Mouse (Mus musculus) adrenal gland, postnatal 4 days (tissue): ENCODE measurements around the gene Gm20388. TPM values are rescaled to one million over a fixed set of nuclear protein-coding genes. Genes with fewer than 3 reads are reported as not detected.

Experiments
- DNase-seq, 2 experiments: peaks; one replicate each; pipeline ENCODE4 v3.0.0; 2021 to 2022; ENCODE audit warnings: low spot score in 2 of 2, mixed read lengths in 2 of 2
- total RNA-seq, 2 experiments: library from RNA; stranded (reverse); gene quantifications; 2 replicates each; pipeline ENCODE4 v1.2.3; 2021

Gm20388 gene
- total RNA-seq, 2 experiments from 2014 or later: 8.8 TPM; not detected in 1

DNA sequence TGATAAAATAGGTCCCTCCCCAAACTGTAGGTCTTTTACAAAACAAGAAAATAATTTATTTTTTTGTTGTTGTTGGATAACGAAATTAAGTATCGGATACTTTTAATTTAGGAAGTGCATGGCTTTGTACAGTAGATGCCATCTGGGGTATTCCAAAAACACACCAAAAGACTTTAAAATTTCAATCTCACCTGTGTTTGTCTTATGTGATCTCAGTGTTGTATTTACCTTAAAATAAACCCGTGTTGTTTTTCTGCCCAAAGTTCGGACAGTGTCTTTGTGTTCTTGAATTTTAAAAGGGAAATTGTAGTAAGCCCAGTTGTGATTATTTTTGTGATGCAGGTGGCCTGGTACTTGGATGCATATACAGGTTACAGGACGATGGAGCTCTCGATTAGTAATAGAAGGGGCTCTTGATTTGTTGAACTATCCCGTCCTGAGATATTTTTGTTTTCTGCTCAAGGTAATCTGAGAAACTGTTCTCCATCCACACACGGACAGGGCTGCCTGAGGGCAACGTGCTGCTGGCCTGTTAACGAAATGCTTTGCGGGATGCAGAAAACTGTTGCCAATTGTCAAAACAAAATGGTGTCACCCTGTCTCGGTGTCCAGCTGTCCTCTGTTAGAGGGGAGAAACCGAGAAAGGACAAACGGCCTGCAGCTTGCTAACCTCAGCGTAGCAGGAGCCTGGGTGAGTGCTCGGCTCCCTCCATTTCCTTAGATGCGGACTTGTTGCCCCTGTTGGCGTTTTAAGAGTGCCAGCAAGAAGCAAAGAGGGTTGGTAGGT lies 1208.2 kb downstream of the Gm20388 start:
- no peak for DNase-seq

DNA sequence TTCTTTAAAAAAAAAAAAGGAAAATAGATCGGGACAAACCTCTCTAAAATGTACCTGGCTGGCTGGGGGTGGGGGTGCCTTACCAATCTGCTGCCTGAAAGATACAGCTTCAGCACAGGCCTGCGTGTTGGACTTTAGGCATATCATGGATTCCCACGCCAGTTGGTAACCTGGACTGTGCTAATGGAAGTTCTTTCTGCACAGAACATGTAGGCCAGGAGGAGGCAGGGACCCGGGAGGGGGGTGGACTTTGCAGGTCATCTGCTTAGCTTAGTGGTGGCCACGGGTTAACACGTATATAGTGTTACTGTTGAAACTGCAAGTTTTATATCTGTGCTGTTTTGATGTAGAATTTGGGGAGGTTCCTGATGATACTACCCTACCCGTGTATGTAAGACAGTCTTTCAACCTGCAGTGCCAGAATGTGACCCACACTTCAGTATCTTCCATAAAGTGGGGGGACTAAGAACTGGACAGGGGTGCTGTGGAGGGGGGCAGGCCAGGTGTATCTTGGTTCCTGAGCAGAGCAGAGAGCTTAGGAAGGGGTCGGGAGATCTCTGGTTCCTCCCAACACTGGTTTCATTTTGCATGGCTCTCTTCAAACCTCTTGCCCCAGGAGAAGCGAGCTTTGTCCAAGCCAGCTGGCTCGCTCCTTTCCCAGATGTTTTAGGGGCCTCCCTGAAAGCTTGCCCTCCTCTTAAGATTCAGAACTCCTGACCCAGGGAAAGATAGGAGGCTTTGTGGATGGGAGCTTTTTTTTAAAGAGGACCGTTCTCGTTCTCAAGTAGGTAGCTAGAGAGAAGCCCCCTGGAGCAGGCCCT lies 1209.2 kb downstream of the Gm20388 start:
- no peak for DNase-seq

DNA sequence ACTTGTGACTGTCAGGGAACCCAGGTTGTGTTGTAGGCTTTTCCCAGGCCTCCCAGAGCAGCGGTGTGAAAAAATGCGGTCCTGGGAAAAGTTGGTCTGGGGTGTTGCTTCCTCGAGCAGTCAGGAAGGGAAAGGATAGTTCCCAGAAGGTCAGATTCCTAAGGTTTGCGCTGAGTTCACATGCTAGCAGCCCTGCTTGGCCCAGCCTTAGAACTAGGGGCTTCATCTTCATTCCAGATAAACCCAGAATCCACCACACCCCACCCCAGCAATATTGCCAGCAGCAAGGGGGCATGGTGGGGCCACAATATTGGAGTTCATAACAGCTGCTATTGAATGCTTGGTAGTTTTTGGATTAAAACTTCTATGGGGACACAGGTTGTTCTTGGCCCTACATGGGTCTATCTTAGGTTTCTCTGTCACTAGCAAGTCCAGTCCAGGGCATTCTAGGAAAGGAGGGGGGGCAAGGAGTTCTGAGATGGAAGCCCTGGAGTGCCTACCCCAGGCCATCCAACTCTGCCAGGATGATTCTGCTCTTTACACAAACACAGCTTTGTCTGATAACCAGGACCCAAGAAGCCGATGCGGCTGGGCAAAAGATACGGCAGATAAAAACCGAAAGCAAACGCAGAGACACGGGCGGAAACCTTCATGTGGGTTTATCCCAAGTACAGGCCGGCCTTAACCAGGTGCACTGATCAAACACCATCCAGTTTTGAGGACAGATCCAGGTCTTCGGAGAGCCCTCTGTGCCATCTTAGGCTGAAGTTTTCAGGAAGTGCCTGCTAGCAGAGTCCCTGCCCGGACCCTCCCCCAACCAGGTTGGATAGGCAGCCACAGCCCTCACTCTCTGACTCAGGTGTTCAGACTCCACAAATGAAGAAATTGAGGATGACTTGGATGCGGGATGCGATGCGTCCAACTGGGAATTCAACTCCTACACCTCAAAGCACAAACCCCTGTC lies 1210.1 kb downstream of the Gm20388 start:
- no peak for DNase-seq

DNA sequence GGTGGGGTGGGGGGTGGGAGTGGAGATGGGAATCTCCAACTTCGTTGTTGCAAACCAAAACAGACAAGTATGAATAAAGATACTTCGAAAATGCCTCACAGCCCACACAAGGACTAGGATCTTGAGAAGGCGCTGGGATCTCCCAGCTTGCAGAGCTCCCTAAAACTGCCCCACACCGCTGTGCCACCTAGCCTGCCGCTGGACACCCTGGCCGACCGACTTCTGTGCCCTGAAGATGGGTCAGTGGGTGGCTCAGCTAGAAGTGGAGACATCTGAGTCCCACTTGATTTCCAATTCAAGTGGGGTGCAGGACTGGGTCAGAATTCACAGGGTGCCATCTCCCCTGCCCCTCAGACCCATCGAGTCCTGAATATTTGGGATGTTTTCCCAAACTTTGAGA lies 1211.1 kb downstream of the Gm20388 start:
- DNase-seq: no peak

DNA sequence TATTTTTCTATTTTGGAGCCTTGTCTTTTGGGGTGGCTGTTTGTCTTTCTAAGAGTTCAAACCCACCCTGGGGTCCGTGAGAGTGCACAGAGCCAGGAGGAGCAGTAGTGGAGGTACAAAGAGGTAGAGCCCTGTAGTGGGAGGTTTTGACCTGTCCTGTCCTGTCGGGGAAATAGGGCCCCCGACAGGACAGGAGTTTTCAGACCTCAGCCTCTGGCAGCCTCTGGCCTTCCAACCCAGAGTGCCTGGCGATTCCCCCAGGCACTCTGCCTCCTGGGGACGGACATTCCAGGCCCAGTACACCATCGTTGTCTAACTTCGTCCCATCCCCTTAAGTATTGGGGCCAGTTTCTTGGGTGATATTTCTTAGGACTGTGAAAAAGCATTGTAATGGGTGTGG lies 1211.7 kb downstream of the Gm20388 start:
- no peak for DNase-seq

DNA sequence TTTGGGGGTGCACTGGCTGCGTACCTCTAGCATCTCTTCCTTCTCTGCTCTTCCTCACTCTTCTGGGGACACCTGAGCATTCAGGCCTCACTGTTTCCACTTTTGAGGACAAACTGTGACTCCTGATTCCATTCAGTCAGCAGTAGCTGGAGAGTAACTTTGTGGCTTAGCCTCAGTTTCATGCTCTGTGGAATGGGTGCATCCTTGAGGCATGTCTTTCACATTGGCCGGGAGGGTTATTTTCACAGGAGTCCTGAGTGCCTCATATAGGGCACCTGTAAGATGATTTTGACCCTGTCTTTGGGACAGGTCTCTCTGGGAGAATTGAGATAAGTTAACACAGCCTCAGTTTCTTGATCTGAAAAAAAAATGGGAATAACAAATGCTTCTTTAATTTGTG lies 1212.5 kb downstream of the Gm20388 start:
- no peak for DNase-seq

DNA sequence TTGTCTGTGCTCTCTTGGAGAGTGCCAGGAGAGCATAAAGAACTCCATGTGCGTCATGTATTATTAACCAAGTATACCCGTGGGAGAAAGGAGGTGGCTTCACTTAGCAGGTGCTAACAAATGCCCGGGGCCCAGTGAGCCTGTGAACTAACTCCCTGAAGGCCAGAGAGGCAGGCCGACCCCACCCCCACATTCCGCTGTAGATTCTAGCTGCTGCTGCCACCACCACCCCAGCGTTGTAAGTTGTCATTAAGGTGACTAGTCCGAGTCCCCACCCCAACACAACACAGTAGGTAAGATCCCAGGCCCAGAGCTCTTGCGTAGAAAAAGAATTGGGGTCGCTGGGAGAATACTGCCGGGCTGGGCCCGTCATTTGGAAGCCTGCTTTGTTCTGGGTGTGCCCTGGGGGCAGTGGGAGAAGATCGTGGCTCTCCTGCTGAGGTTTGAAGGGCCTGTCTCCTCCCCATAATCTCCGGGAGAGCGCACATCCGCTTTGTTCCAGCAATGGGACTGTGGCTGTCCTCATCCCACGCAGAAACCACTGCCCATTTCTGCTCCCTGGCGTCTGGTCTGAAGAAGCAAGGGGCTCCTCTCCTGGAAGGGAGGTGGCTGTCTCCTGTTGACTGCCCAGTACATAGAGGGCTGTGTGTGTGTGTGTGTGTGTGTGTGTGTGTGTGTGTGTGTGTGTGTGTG lies 1214.1 kb downstream of the Gm20388 start:
- DNase-seq: no peak

DNA sequence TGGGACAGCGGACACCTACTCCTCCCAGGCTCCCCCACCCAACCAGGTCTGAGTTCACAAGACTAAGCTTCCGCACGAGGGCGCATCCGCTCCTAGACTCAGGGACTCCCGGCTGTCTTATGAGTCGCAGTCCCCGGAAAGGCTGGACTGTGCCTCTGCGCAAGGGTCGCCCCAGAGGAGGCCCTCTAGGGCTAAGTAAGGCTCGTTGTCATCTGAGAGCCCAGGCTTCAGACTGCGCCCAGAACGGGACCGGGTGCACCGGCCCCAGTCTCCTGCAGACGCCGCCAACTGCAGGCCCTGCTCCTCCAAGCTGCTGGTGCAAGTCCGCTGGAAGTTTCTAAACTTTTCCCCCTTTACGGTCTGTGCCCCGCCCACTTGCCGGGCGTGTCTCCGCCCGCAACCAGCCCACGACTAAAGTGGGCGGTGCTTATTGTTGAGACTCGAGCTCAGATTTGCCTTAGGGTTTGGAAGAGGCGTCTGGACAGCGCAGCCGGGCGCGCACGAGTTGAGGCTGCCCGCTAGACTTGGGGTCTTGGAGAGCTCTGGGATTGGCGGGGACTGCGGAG lies 1214.8 kb downstream of the Gm20388 start:
- DNase-seq: peak in 1 of 2 experiments; percentile 50

DNA sequence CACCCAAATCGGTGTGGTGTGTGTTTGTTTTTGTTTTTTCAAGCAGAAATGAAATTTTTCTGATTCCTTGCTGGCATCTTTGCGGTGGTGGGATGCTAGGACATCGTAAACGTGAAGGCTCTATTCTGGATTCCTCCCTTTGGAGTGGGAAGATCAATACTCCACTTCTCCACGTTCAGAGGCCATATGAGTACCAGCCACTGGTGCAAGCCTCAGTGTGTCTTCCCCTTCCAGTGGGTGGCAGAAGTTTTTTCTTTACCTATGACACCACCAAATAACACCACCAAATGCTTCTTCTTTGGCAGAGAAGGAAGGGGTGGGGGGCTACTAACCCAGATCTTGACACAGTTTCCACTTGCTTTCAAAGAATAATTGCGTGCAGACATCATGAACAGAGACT lies 1215.5 kb downstream of the Gm20388 start:
- DNase-seq: no peak

DNA sequence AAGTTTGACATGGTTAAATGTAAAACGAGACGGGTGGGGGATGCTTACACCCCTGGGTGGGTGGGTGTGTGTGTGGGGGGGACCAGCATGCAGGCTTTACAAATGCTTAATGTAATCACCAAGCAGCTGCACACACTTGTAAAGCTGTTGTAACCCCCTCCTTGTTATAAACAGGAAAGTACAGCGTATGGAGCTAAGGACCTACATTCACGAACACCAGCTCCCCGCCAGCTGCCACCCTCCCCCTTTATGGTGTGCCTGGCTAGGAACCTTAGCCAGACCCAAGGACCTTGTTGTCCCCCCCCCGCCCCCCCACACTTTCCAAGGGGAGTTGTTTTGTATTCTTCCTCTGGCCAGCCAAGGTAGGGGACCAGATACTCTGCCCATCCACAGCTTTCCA lies 1216.1 kb downstream of the Gm20388 start:
- no peak for DNase-seq

DNA sequence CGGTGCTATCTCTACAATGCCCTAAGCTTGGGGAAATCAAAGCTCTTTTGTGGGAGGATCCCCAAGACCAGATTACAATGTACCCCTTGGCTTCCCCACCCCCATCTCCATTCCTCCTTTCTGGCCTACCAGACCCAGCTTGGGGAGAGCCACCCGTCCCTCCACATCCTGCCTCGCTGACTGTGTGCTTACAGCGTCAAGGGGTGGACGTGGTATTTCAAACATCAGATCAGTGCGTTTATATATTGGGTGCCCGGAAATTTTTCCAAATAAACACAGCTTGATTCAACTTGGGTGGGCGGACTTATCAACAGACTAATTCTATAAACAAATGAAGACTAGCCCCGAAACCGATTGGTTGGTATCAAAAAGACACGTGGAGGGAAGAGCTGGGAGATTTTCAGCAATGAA lies 1216.7 kb downstream of the Gm20388 start:
- no peak for DNase-seq

DNA sequence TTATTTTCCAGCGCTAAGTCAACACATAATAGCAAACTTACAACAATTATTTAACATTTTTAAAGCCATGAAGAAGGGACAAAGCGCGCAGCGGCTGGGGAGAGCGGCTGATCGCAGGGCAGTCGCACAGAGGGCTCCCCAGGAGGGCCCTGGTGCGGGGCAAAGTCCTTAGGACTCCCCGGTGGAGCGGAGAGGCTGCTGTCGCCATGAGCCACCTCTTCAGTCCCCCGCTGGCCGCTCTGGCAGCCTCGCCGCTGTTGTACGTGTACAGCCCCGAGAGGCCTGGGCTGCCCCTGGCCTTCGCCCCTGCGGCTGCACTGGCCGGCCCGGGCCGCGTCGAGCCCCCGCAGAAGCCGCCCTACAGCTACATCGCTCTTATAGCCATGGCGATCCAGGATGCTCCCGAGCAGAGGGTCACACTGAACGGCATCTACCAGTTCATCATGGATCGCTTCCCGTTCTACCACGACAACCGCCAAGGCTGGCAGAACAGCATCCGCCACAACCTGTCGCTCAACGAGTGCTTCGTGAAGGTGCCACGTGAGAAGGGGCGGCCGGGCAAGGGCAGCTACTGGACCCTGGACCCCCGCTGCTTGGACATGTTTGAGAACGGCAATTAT lies 1217.2 kb downstream of the Gm20388 start, which contains the start of gene Foxl1:
Foxl1 (plus strand) TSS at position 185 of the 620 bp plus-strand sequence.
- no peak for DNase-seq

DNA sequence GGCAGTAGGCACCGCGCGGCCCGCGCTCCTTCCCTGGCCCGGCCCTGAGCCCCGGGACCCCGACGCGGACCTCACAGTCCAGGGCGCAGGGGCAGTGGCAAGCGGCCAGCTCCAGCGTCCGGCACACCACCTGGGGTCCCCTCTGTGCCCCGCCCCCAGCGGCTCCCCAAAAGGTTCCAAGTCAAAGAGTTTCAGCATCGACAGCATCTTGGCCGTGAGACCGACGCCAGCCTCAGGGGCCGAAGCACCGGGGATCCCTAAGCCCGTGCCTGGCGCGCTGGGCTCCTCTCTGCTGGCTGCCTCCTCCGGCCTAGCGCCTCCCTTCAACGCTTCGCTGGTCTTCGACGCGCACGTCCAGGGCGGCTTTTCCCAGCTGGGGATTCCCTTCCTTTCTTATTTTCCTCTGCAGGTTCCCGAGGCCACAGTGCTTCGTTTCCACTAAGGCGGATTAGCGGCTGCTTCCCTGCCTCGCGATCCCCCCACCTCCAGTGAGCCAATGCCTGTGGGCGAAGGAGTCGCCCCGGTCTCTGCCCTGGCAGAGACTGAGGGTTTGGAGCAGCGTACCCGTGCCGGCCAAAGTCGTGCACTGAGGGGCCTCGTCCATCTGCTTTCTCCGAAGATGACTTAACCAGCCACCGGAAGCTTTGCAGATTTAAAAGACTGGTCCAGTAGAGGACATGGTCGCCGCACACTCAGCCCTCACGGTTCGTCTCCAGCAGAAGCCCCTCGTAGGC lies 1218.1 kb downstream of the Gm20388 start:
- DNase-seq: no peak

DNA sequence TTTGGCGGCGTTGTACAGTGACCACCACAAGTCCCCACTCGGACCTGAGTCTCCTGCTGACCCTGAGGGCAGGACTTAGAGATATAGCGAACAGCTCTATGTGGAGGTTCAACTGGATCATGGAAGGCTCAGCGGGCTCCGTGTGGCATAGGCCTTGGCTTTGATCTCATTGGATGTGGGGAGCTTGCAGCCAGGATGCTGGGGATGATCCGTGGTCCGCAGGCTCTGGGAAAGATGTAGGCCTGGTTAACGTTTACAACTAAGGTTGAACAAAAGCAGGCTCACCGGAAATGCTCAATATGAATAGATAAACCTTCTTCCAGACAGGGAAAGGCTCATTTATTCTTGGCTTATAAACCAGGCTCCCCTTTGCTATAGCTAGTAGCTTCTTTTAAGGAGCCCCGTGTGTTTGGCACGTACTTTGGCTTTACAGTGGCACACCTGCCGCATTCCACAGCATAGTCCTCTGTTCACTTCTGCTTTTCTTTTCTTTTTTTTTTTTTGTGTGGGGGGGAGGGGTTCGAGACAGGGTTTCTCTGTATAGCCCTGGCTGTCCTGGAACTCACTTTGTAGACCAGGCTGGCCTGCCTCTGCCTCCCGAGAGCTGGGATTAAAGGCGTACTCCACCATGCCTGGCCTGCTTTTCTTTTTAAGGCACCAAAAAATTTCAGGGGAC lies 1218.8 kb downstream of the Gm20388 start:
- DNase-seq: no peak

DNA sequence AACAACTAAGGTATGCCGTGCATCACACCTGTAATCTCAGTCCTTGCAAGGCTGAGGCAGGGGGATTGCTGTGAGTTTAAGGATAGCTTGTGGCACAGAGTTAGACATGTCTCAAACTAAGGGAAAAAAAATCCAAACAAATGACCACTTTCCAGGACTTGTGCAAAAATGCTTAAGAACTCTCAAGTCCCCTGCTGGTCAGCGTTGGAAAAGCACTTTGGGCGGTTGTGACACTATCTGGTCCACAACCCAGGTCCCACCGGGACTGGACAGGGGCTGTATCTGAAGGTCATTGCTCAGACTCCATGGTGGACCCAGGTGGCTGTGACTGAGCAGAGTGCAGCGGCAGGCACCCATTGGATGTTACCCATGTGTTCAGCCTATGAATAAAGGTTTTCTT lies 1219.9 kb downstream of the Gm20388 start:
- no peak for DNase-seq

DNA sequence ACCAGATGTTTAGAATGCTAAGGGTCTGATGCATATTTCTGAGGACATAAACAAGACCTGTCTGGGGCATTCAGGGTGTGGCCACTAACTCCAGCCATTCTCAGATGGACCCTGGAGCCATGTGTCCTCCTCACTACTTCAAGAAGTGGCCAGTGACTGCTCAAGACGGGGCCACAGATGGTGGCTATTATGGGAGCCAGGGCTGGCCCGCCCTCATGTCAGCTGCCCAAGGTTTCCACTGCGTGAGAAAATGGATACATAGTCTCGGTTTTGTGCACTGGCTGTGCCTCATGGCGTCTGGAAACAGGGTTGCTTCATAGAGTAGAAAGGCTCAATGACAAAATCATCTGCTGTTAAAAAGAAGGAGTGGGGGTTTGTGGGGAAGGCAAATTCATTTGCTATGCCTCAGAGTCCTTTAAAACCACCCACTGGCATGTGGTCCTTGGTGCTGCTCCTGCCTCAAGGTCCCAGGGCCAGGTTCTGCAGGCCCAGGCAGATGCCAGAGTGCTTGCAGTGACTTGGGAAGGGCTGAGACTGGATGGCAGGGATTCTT lies 1222.4 kb downstream of the Gm20388 start:
- DNase-seq: no peak

DNA sequence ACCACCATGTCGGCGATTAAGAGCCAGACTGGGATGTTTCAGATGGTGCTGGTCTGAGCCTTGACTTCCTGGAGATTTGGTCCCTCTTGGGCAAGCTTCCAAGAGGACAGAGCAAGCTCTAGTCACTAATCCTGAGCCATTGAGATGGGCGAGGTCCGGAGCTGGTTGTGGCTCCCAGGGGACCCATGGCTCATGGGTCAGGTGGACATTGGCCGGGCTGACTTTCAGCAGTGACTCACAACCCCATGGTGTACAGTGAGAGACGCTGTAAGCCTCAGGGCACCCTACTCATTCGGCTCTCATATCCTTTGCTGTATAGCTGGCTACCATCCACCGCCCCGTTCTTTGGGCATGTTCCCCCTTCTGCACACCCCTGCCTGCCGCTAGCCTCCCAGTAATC lies 1223.5 kb downstream of the Gm20388 start:
- DNase-seq: no peak

DNA sequence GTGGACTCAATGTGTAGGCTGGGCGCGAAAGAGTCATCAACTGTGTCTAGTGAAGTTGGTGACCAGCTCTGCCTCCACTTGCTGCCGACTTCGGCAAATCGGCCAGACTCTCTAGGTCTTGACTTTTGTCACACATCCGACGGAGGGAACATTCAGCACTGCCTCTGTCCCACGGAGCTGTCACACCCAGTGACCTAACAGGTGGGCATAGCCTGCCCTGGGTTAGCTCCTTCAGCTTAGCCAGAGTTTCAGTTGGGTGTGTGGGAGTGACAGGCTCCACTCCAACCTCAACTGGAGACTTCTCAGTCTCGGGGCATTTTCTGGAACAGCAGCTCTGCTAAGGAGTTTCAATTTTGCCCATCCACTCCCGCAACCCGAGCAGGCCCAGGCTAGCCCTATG lies 1223.9 kb downstream of the Gm20388 start:
- no peak for DNase-seq
